Mouse (Mus musculus): ENCODE data around the gene Tcaf1. TPM values are rescaled to one million over a fixed set of nuclear protein-coding genes. Genes with fewer than 3 reads are reported as not detected.

Gene Tcaf1
- 26.5 and 30.1 TPM in 2 replicates for polyA plus RNA-seq (2012; rRNA removed)

DNA sequence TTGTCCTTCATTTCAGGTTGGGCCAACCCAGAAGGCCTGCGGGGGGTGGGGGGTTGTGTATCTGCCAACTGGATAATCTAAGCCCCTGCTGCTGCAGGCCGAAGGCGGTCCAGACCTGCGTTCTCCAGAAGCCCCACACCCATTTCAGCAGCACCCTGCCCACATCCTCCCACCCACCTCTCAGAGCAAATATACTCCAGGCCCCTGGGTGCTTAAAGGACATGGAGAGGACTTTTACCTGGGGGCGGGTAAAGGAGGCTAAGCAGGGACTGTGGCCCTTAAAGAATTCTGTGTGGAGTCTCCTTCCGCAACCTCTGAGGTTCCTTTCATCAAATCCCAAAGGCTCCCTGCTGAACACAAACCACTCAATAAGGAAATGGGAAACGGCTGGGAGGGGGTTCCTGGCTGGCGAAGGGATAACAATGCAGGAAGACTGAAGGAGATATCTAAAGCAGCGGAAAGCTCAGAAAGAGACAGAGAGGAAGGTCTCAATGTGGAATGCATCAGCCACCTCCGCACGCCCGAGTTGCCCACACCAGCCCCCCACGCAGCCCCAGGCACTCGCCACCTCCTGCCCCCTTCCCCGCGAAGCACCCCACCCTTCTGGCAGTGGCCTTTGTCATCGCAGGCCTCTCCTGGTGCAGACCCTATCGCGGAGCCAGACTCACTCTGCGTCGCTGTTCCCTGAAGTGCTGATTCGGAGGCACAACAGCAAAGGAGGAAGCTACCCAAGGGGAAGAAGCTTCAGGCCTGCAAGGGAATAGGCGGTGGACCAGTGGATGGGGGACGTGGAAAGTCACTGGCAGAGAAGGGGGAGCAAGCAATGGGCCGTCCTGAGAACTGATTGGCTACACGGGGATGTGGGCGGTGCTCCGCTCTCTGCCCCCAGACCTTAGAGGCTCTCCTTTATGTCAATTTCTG, at the start of gene Tcaf1:
Gene Tcaf1 (minus strand): TSS at position 798 of the 921 bp plus-strand sequence.
- DNase-seq (ENCODE audit: low spot score): no peak

DNA sequence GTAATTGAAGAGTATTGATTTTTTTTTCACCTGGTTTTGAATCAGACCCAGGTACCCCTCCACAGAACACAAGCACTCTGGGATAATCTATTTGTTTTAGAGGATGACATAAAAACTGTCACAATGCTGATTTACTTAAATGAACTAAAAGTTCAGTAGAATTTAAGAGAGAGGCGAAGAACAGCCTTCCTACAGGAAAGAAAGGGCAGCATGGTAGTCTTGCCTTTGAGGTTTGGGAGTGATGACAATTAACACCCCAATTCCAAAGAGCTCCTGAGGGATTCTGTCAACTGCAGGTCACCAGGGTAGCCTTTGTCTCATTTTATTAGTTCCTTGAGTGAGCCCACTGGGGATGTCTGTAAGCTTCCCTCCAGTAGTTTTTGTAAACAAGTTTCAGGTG, 46.2 kb upstream of the Tcaf1 start, which contains the start of gene Olfr38:
Gene Olfr38 (plus strand): TSS at position 301 of the 400 bp plus-strand sequence.
- no peak for DNase-seq (ENCODE audit: low spot score)

DNA sequence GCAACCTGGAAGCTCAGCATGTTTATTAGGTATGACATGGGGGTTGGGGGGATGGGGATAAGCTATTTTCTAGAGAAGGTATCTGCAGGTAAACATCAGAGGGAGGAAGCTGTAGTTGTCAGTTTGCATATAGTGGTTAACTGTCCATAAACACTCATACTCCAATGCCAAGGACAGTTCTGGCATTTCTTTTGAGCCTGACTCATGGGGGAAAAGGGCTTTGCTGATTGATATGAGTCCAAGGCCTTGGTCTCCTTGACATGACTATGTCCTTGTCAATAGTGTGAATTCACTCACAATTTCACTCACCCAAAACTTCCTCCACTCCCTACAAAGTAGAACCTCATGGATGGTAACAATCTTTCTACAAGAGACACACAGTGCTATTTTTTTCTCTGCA, 38.0 kb upstream of the Tcaf1 start:
- no peak for DNase-seq (ENCODE audit: low spot score)

DNA sequence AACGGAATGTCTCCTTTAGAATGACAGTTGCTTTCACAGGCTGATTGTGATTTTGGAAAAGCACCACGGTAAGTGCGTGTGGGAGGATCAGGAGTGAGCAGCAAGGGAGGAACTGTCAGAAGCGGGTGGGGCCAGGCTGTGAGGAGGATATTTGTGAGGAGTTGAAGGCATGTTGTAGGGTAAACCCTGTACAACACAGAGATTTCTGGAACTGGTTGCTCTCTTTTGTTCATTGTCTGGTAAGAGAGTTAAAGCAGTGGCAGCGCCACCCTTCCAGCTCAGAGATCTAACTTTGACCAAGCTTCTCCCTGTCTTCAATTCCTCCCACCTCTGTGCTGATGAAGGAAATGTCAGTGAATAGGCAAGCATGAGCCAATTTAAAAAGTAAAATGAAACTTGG, 32.4 kb upstream of the Tcaf1 start:
- no peak for DNase-seq (ENCODE audit: low spot score)

DNA sequence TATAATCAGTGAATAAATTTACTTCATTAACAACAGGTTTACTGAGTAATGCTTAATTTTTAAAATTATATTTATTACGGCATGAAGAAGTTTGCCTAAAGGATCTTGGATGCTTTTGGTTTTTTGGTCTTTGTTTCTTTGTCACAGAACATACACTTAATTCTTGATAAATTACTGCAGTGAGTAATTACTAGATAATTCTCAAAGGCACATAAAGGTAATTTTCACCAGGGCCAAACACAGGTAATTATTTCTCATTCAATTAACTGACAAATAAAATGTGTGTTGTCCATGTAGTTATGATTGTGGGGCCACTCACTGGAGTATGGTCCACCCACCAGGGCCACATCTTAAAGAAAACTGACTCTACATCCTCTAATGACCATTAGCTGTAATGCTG, 29.2 kb upstream of the Tcaf1 start, which contains the start of gene Olfr453:
Gene Olfr453 (plus strand): TSS at position 301 of the 400 bp plus-strand sequence.
- DNase-seq (ENCODE audit: low spot score): no peak

DNA sequence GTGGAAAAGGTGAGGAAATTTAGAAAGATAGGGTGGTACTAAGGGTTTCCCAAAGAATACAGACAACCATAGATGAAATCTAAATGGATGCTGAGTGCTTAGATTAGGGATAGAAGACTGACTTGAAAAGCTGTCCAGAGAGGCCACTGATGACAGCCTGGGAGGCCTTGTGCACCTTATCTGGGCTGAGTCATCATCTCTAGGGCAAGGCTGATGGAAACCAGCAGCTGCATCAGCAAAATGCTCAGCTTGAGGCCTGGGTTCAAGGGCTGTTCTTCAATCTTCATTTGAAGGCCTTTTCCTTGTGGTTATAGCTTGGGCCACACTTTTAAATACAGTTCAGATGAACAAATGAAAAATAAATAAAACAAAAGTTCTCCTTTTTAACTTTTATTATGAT, 8.1 kb upstream of the Tcaf1 start:
- no peak for DNase-seq (ENCODE audit: low spot score)

DNA sequence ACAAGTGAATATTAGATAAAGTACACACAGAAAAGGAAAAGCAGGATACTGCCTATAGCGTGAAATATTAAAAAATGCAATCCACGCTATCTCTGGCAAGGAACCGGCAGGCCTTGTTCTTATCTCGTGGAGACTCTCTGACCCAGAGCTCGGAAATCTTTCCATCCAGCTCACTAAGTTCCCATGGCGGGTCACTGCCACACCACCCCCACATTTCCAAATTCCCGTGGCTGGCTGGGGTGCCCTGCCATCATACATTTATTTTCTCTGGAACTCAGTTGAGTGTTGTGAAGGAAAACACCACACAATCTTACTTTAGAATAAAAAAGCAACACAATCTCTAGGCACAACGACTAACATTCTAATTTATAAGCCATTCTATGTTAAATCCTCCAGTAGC, 4.8 kb upstream of the Tcaf1 start:
- no peak for DNase-seq (ENCODE audit: low spot score)

DNA sequence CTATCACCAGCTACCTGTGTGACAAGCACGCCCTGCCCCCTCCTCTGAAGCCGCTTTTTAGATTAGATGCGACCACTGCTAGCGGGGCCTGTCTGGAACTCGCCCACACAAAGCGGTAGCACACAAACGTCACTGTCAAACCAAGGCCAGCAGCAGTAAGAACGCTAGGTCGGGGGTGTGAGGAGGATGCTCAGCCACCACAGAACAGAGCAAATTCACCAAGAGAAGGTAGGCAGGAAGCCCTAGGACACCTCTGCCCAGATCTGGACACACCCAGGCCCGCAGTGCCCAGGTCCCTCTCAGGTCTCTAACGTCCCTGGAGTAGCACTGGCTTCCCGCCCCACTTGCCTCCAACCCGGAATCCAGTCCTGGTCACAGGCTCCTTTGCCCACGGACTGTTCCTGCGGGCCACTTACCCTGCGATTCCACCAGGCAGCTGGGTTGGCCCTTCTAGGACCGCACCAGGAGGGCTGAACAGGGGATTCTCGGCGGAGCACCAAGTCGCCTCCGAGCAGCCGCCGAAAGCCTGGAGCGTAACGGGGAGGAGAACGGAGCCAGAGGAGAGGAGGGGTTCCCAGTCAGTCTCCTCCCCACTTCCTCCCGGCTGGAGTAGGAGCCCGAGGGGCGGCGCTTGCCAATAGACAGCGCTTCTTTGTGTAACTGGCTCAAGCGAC, 17.2 kb downstream of the Tcaf1 start:
- DNase-seq (ENCODE audit: low spot score): peak; percentile 67

DNA sequence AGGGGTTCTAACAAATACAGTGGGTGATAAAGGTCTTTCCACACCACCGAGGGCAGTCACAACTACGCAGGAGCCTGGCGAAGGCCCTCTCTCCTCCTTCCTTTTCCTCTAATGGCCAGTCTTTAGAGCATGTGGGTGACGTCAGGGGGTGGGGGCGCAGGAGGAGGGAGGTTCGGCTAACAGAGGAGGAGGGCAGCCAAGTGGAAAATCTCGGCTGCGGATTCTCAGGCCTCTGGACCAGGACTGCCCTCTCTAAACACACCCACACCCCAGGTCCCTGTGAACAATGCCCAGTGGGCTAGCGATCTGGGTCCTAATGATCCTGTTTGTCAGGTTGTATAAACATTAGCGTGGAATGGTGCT, 17.8 kb downstream of the Tcaf1 start:
- peak; percentile 39 for DNase-seq (ENCODE audit: low spot score)

DNA sequence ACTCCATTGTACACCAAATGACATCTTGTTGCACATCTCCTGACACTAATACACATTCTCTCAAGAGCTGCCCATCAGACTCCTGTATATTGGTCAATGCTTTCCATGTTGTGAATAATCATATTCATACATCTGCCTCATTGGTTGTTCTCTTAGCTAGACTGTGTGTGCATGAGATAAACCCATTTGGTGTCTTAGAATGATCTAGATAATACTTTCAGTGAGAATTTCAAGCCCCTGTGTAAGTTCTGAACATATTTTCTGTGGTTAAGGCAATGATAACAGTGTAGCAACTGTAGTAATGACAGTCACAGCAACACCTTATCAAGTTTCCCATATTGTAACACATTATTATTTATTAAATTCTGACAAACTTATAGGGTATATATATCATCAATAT, 20.1 kb downstream of the Tcaf1 start:
- DNase-seq (ENCODE audit: low spot score): no peak

DNA sequence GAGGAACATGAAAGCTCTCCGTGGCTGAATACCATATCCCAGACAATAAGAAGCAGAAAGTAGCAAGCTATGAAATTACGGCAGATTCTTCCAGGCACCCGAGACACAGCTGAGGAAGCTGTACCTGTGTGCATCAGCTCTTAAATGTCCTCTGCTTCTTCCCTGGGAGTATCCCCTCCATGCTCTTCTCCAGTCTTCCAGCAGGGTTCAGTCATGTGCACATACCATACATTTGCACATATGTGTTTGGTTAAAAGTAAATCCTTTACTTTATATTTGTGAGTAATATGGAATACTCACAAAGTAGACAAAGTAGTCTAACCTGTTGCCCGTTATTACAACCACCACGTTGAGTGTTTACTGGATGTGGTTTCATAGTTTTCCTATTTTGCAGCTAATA, 22.0 kb downstream of the Tcaf1 start:
- DNase-seq (ENCODE audit: low spot score): no peak

DNA sequence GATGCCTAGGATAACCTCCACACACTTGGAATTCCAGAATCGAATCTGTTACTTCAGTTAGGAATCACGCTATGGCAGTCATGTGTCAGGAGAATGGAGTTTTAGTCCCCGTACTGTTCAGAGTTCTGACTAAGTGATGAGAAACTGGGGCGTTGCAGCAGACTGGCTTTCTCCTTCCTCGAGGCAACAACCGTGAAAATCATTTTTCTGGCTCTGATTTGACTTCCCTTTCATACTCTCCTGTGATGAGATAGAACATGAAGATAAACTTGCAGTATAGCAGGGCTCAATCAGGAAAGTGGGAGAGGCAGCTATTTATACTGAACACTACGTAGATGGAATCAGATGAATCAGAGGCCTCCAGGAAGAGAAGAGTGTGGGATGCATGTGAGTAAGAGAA, 29.8 kb downstream of the Tcaf1 start:
- no peak for DNase-seq (ENCODE audit: low spot score)

DNA sequence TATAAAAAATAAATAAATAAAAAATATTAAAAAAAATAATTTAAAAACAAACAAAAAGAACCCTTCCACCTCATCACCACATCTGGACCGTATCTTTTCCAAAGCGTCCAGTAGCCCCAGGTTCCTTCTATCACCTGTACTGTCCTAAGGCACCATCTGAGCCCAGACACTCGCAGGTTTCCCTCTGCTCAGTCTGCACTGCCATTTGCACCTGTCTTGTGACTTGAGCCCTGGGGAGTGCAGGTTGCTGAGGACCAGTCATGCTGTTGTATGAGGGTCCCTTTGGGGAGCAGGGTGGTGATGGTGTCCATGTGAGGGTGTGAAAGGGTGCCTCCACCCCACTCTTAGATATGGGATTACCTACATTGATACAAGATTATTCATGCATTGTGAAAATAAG, 33.9 kb downstream of the Tcaf1 start:
- DNase-seq (ENCODE audit: low spot score): no peak

DNA sequence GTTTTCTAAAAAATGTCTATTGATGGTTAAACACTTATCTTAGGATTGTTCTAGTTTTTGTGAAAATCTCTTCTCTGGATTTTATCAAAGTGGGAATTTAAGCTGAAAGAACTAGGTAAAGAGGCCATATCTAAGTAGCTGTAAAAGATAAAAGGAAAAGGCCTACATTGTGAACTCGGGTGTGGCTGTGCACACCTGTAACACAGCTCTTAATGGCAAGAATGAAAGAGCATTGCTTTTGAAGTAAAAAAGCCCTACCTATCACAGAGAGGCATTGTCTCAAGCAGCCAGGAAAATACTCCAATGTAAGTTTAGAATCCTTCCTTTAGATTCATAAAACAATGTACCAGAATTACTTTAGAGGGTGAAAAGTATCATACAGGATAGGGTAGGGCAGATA, 38.1 kb downstream of the Tcaf1 start:
- no peak for DNase-seq (ENCODE audit: low spot score)

DNA sequence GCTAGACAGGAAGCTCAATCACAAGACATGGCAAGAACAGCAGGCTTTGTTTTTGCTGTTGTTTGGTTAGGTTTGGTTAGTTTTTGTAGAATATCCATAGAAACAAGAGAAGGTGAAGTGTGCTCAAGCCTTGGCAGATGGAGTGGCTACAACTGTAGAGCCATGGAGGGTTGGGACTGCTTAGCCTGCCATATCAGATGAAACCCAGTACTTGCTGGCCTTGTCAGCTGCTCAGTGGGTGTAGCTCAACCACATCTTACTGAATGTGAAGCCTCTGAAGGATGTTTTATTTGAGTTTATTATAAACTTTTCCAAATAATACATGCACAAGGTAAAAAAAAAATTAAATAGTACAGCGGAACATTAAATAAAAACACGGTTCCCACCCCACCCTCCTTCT, 42.2 kb downstream of the Tcaf1 start:
- no peak for DNase-seq (ENCODE audit: low spot score)

DNA sequence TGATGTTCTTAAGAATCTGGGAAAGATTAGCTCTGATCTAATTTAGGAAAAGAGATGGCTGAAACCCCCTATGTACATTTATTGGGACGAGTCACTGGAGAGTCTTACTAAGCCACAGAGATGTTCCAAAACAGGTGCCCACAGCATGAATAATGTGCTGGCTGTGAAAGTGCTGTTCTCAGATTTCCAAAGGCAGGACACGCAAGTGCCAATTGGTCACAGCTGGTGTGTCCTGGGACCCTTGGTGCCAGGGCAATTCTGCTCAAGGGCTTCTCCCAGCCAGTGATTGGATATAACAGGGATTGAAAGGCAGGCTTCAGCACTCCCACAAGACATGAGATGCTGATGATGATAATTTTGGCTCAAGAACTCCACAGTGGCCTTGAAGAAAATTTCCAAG, 48.1 kb downstream of the Tcaf1 start:
- no peak for DNase-seq (ENCODE audit: low spot score)

DNA sequence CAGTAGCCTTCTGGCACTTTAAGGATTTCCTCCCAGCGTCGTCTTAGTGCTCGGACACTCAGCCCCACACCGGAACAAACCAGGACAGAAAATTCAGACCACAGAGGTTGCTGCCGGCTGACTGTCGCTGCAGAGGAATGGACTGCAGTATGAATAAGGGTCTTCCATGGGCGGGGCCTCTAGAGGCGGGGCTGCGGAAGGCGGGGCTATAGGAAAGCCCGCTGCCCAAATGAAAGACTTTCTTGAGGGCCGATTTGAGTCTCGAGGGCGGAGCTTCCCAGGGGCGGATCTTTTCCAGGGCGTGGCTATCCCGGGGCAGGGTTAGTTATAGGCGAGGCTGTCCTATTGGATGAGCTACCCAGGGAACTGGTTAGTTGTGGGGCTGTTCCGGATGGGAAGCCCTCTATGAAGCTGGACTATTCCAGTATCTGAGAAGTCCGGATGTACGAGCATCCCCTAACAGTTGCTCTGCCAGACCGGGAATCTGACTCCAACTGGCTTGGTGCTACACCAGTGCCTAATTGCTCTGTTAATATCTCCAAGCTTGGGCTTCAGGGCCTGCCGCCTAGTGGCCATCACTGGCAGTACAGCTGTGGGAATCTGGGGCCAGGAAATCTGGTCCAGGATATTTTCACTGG, 64.9 kb downstream of the Tcaf1 start, which contains the start of gene Tcaf2:
Gene Tcaf2 (minus strand): TSS at position 343 of the 638 bp plus-strand sequence.
- DNase-seq (ENCODE audit: low spot score): peak; percentile 72

DNA sequence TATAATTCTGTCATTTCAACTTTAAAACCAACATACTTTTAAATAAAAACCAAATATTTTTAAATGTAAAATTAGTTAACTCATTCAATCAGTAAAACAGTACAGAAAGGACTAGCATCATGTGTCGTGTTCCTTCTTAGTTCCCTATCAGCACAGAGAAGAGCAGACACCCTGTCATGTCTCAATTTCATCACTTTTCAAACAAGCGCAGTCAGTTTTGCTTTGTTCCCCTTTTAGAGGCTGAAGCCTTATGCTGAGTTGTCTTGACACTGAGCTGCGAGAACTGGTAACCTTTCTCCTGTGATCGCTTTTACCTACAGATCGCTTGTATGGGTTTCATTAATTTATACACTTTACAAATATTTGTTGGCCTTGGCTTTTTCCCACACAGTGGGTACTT, 75.5 kb downstream of the Tcaf1 start:
- DNase-seq (ENCODE audit: low spot score): no peak

DNA sequence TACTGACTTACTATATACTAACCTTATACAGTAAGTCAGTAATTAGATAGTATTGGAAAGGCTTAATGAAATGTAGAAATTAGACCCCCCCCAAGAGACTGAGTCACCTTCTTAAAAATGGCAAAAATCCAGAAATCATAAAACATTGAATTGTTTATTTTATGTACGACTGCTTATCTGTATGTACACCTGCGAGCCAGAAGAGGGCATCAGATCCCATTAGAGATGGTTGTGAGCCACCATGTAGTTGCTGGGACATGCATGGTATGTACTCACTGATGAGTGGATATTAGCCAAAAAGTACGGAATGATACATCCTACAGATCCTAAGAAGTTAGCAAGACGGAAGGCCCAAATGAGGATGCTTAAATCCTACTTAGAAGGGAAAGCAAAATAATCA, 78.5 kb downstream of the Tcaf1 start:
- no peak for DNase-seq (ENCODE audit: low spot score)
